Mouse (Mus musculus): ENCODE results near the gene Pafah1b3.
A peak's percentile ranks its signal among the peaks of the same experiment; 100 is the strongest.
"Not testable (repeated sequence)": the region's sequence is repeated elsewhere in the genome, so short reads cannot be mapped to it uniquely, and the experiment has no call there.

Pafah1b3 gene

GRCm38 (mm10) chr7:25297454-25298325 lies at the start of gene Pafah1b3:
Gene Pafah1b3, minus strand, starts transcription at chr7:25297986.
- DNase-seq (ENCODE audit: low read depth, low spot score): peak; percentile 96

- DNase-seq (ENCODE audit: low read depth, low spot score): no peak
These were observed 43.4 kb upstream of the Pafah1b3 start for GRCm38 (mm10) chr7:25341000-25341784.

GRCm38 (mm10) chr7:25339329-25339728 lies 41.5 kb upstream of the Pafah1b3 start:
- DNase-seq (ENCODE audit: low read depth, low spot score): no peak

GRCm38 (mm10) chr7:25334472-25334871 lies 36.7 kb upstream of the Pafah1b3 start:
- DNase-seq (ENCODE audit: low read depth, low spot score): no peak

- DNase-seq (ENCODE audit: low read depth, low spot score): peak; percentile 82
These were observed 36.0 kb upstream of the Pafah1b3 start for GRCm38 (mm10) chr7:25333596-25334307.

GRCm38 (mm10) chr7:25326233-25326632 lies 28.4 kb upstream of the Pafah1b3 start:
- no peak for DNase-seq (ENCODE audit: low read depth, low spot score)

- not testable (repeated sequence) for DNase-seq (ENCODE audit: low read depth, low spot score)
These were observed 27.6 kb upstream of the Pafah1b3 start for GRCm38 (mm10) chr7:25325431-25325830.

GRCm38 (mm10) chr7:25323219-25323618 lies 25.4 kb upstream of the Pafah1b3 start:
- no peak for DNase-seq (ENCODE audit: low read depth, low spot score)

- no peak for DNase-seq (ENCODE audit: low read depth, low spot score)
These were observed 24.3 kb upstream of the Pafah1b3 start for GRCm38 (mm10) chr7:25322058-25322484.

- DNase-seq (ENCODE audit: low read depth, low spot score): no peak
These were observed 19.7 kb upstream of the Pafah1b3 start for GRCm38 (mm10) chr7:25317446-25317999.

GRCm38 (mm10) chr7:25316532-25317445 lies 19.0 kb upstream of the Pafah1b3 start, which contains the start of gene Megf8:
Gene Megf8, plus strand, starts transcription at chr7:25317164.
- peak; percentile 91 for DNase-seq (ENCODE audit: low read depth, low spot score)

GRCm38 (mm10) chr7:25315306-25316041 lies 17.7 kb upstream of the Pafah1b3 start:
- no peak for DNase-seq (ENCODE audit: low read depth, low spot score)

GRCm38 (mm10) chr7:25314606-25315305 lies 17.0 kb upstream of the Pafah1b3 start:
- DNase-seq (ENCODE audit: low read depth, low spot score): no peak

GRCm38 (mm10) chr7:25313325-25313724 lies 15.5 kb upstream of the Pafah1b3 start:
- no peak for DNase-seq (ENCODE audit: low read depth, low spot score)

GRCm38 (mm10) chr7:25311193-25311592 lies 13.4 kb upstream of the Pafah1b3 start:
- DNase-seq (ENCODE audit: low read depth, low spot score): no peak

GRCm38 (mm10) chr7:25309425-25309824 lies 11.6 kb upstream of the Pafah1b3 start:
- DNase-seq (ENCODE audit: low read depth, low spot score): no peak

- no peak for DNase-seq (ENCODE audit: low read depth, low spot score)
These were observed 11.0 kb upstream of the Pafah1b3 start for GRCm38 (mm10) chr7:25308702-25309318.

- DNase-seq (ENCODE audit: low read depth, low spot score): no peak
These were observed 8.8 kb upstream of the Pafah1b3 start for GRCm38 (mm10) chr7:25306614-25306996.
